Mouse (Mus musculus) activated CD4-positive, CD25-positive, alpha-beta regulatory T cell, adult 4 months (primary cell): ENCODE measurements around the gene Snx1. TPM values are rescaled to one million over a fixed set of nuclear protein-coding genes. Genes with fewer than 3 reads are reported as not detected.
A peak's percentile ranks its signal among the peaks of the same experiment; 100 is the strongest.

Experiments
- ATAC-seq: one replicate; pipeline ENCODE4 v1.8.0; 2017
- polyA plus RNA-seq, 2 experiments: library from polyadenylated mRNA; unstranded; fragments of 100-300 nt; shearing (Covaris generic); gene quantifications; one replicate each; pipeline ENCODE4 v1.2.1; 2017

Gene Snx1
- polyA plus RNA-seq, 2 experiments from 2014 or later, result 71.4 to 82.3 TPM

- ATAC-seq, result no peak
Observed at GRCm38 (mm10) chr9:66087062-66087461, 39.3 kb downstream of the Snx1 start.

GRCm38 (mm10) chr9:66084171-66084570, 42.2 kb downstream of the Snx1 start:
- ATAC-seq, result no peak

- ATAC-seq, result no peak
Observed at GRCm38 (mm10) chr9:66081999-66082398, 44.4 kb downstream of the Snx1 start.

GRCm38 (mm10) chr9:66080804-66081459, 45.5 kb downstream of the Snx1 start:
- ATAC-seq, result no peak

GRCm38 (mm10) chr9:66078493-66078892, 47.9 kb downstream of the Snx1 start:
- no peak for ATAC-seq

- ATAC-seq, result no peak
Observed at GRCm38 (mm10) chr9:66078072-66078471, 48.3 kb downstream of the Snx1 start.

- no peak for ATAC-seq
Observed at GRCm38 (mm10) chr9:66072754-66073153, 53.6 kb downstream of the Snx1 start.

- no peak for ATAC-seq
Observed at GRCm38 (mm10) chr9:66070151-66070550, 56.2 kb downstream of the Snx1 start.

GRCm38 (mm10) chr9:66069583-66069982, 56.8 kb downstream of the Snx1 start, which contains the start of gene Snx22:
Snx22 (minus strand) TSS chr9:66069719.
- ATAC-seq, result peak; percentile 82

GRCm38 (mm10) chr9:66068971-66069391, 57.4 kb downstream of the Snx1 start:
- peak; percentile 4 for ATAC-seq

- ATAC-seq, result no peak
Observed at GRCm38 (mm10) chr9:66068056-66068455, 58.3 kb downstream of the Snx1 start.

- no peak for ATAC-seq
Observed at GRCm38 (mm10) chr9:66067542-66067941, 58.8 kb downstream of the Snx1 start.

- no peak for ATAC-seq
Observed at GRCm38 (mm10) chr9:66066791-66067190, 59.6 kb downstream of the Snx1 start.

- no peak for ATAC-seq
Observed at GRCm38 (mm10) chr9:66064316-66064715, 62.1 kb downstream of the Snx1 start.

- ATAC-seq, result no peak
Observed at GRCm38 (mm10) chr9:66063446-66063845, 62.9 kb downstream of the Snx1 start.

- ATAC-seq, result no peak
Observed at GRCm38 (mm10) chr9:66061656-66062055, 64.7 kb downstream of the Snx1 start.

GRCm38 (mm10) chr9:66060986-66061385, 65.4 kb downstream of the Snx1 start:
- no peak for ATAC-seq

GRCm38 (mm10) chr9:66060308-66060647, 66.1 kb downstream of the Snx1 start:
- ATAC-seq, result no peak

- peak; percentile 97 for ATAC-seq
Observed at GRCm38 (mm10) chr9:66059583-66060307, 66.6 kb downstream of the Snx1 start, which contains the start of gene Ppib. Ppib (plus strand) TSS chr9:66060222.

GRCm38 (mm10) chr9:66053620-66054019, 72.8 kb downstream of the Snx1 start:
- no peak for ATAC-seq

GRCm38 (mm10) chr9:66052731-66053130, 73.7 kb downstream of the Snx1 start:
- no peak for ATAC-seq

GRCm38 (mm10) chr9:66051493-66051892, 74.9 kb downstream of the Snx1 start:
- no peak for ATAC-seq

- no peak for ATAC-seq
Observed at GRCm38 (mm10) chr9:66049931-66050601, 76.3 kb downstream of the Snx1 start.

GRCm38 (mm10) chr9:66043241-66043640, 83.1 kb downstream of the Snx1 start:
- ATAC-seq, result no peak
